Mouse (Mus musculus): ENCODE measurements at regions not wholly inside any gene's neighbourhood (a gene's known extent, or its start where the extent isn't known, plus 50 kb on each side); places are given as distances from the start of the nearest gene placed in this dataset.

DNA sequence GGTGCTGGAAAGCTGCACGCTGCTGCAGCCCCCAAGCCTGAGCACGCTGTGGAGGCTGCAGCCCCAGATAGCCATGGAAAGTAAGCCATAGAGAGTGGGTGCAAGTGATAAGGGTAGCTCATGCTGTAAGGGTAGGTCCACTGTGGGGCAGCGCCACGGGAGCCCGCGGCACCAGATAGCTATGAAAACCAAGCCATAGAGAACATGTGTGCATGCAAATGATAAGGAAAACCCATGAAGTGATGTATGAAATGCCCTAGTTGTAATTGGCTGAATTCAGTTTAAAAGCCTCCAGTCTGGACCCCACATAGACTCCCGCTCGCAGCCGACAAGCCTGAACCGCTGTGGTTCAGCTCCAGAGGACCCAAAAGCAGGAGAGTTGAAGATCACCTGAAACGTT lies 58.8 kb upstream of the L3mbtl3 start:
- TF ChIP-seq CTCF (IDR thresholded peaks at IDR 0.05; ENCODE audit: borderline replicate concordance, insufficient read depth, low read length) (no peak), POLR2A (IDR thresholded peaks at IDR 0.05; ENCODE audit: low read depth, low read length) (no peak)
